Mouse (Mus musculus) limb, embryonic 15.5 days (tissue): ENCODE results near the gene Cx3cl1. TPM values are rescaled to one million over a fixed set of nuclear protein-coding genes. Genes with fewer than 3 reads are reported as not detected.
A peak's percentile ranks its signal among the peaks of the same experiment; 100 is the strongest.

Source experiments
- ATAC-seq: fragments of 200-750 bp; cut with Nextera tagmentation; 2 replicates; pipeline ENCODE4 v1.8.0; 2017; ENCODE audit warnings: low read depth, moderate TSS enrichment; ENCODE audit not compliant: insufficient number of reproducible peaks, low FRiP score, low TSS enrichment
- H3K27ac ChIP-seq: fragments of 300-500 bp; sonication (generic); 2 replicates; pipeline ENCODE4 v1.5.1; 2015; ENCODE audit warnings: moderate library complexity, mild to moderate bottlenecking, inconsistent platforms
- H3K27me3 ChIP-seq: fragments of 300-500 bp; sonication (generic); 2 replicates; pipeline ENCODE4 v1.6.1; 2015; ENCODE audit warnings: inconsistent platforms
- H3K36me3 ChIP-seq: fragments of 300-500 bp; sonication (generic); 2 replicates; pipeline ENCODE4 v1.6.1; 2015; ENCODE audit warnings: inconsistent platforms
- H3K4me1 ChIP-seq: fragments of 300-500 bp; sonication (generic); 2 replicates; pipeline ENCODE4 v1.6.1; 2015; ENCODE audit warnings: inconsistent platforms
- H3K4me2 ChIP-seq: fragments of 300-500 bp; sonication (generic); 2 replicates; pipeline ENCODE4 v1.6.1; 2015; ENCODE audit warnings: mild to moderate bottlenecking, inconsistent platforms
- H3K4me3 ChIP-seq: fragments of 300-500 bp; sonication (generic); 2 replicates; pipeline ENCODE4 v1.5.1; 2015; ENCODE audit warnings: mild to moderate bottlenecking, inconsistent platforms
- H3K9ac ChIP-seq: fragments of 300-500 bp; sonication (generic); 2 replicates; pipeline ENCODE4 v1.6.1; 2015; ENCODE audit warnings: inconsistent platforms
- H3K9me3 ChIP-seq: fragments of 300-500 bp; sonication (generic); 2 replicates; pipeline ENCODE4 v1.6.1; 2016; ENCODE audit warnings: inconsistent platforms
- WGBS: fragments of 180-500 bp; shearing (Covaris S2); methylation state at CpG from one replicate; pipeline ENCODE4 v1.1.7; 2015; 5-methylcytosine and 5-hydroxymethylcytosine counted together
- polyA plus RNA-seq: library from polyadenylated mRNA; unstranded; fragments of >200 nt; fragmentation: Nextera tagmentation; extraction: Ambion mirVana; gene quantifications from 2 replicates; pipeline ENCODE4 v1.2.1, GENCODE M21; 2015

Cx3cl1 gene
- polyA plus RNA-seq, 1 experiment from 2014 or later, result 12.0 TPM

DNA sequence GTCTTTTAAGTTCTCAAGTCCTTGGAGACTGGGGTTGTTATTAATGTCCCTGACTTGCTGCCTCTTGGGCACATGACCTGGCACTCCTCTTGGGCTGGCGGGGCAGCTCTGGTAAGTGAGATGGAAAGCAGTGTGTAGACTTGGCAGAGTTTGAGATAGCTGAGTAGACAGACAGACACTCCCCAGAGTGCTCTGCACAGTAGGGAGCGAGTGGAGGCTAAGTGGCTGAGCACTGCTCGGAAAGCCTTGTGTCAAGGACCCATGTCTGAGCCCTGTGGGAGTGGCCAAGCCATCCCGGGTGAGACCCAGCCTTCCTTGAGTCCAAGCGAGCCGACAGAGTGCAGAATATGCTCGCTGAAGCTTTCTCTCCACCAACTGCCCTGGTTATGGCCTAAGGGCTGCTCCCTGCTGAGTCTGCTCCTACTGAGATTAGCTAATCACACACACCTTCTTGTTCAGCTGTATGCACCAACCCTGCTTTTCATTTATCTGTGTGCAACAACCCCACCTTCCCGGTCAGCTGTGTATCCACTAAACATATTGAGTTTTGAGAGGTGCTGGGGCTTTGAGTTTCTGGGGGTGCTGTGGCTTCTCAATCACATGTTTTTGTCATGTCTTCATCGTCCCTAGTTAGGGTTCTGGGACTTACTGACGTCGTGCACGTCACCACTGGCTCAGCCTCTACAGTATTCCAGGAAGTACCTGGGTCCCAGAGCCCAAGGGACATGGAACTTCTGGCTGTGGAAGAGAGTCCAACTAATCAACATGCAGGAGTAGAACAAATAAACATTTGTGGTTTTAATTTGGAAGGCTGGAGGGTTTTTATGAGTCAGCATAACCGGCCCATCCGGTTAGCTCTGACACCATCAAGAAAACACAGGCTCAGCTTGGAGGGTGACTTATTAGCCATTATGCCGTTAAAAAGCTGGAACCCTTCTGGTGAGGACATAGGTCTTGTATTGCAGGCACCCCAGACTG lies 16.0 kb downstream of the Cx3cl1 start:
- Histone ChIP-seq H3K27me3 (no peaks in the 10 kb centered on the region), H3K4me3 (no peak overlapping the region), H3K4me1 (peaks cover 14% of the 10 kb centered on the region), H3K9ac (no peak overlapping the region), H3K36me3 (no peaks in the 10 kb centered on the region), H3K4me2 (no peak overlapping the region), H3K27ac (no peak overlapping the region), H3K9me3 (no peaks in the 10 kb centered on the region)
- WGBS, result 36% methylated on average over 15 of the region's 15 CpGs
- ATAC-seq, result peak; percentile 27; the same call in 1 of the 2 replicates

DNA sequence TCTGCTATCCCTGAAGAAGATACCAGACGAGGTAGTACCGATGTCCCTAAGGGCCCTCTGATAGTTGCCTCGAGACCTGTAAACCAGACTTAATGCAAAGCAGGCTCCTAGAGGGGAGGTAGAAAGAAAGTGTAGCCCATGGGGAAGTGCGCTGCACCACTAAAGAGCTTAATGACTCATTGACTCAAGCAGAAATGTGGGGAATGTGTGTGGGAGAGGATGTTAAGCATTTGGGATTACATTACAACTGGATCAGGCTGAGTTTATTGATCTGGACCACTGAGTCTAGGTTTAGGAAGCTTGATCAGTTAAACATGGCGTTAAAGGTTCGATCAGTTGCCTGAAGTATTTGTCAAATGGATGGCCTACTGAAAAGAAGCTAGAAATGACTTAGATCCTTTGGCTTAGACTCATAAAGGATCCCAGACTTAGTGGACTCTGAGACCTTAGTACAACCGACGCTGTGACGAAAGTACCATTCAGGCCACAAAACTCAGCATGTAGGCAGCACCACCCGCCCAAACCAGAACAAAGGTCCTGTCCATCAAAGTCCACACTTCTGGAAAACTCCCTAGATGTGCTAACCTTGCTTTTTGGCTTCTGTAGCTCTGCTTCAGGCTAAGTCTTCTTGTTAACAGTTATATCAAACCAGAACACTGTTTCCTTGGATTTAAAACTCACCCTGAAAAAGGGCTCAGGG lies 17.6 kb downstream of the Cx3cl1 start:
- H3K27ac ChIP-seq, result no peak overlapping the region
- whole genome bisulfite sequencing, result 70% methylated on average over 10 of the region's 10 CpGs
- no peak overlapping the region for H3K4me3 ChIP-seq
- H3K4me2 ChIP-seq, result no peak overlapping the region
- H3K27me3 ChIP-seq, result no peaks in the 10 kb centered on the region
- no peak for ATAC-seq
- H3K36me3 ChIP-seq, result no peaks in the 10 kb centered on the region
- no peak overlapping the region for H3K9ac ChIP-seq
- no peaks in the 10 kb centered on the region for H3K9me3 ChIP-seq
- peaks cover 14% of the 10 kb centered on the region for H3K4me1 ChIP-seq

DNA sequence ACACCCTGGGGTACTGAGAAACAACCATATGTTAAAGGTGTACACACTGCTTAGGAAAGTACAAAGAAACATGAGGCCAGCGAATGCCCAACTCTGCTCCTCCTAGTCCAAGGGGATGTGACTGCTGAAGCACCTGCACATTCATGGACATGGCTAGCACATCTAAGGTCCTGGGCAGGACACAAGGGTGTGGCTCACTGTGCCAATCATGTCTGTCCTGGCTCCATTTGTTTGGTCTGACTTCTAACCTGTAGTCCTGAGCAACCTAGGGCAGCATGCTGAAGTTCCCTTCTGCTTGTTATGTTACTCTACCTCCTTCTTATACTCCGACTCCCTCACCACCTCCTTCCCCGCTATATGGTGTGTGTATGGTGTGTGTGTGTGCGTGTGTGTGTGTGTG lies 22.6 kb downstream of the Cx3cl1 start:
- Histone ChIP-seq H3K9me3 (no peaks in the 10 kb centered on the region), H3K4me2 (no peak overlapping the region), H3K4me3 (no peak overlapping the region), H3K27me3 (no peaks in the 10 kb centered on the region), H3K27ac (no peak overlapping the region), H3K9ac (no peak overlapping the region), H3K4me1 (no peaks in the 10 kb centered on the region), H3K36me3 (no peaks in the 10 kb centered on the region)
- no peak for ATAC-seq
- WGBS, result 84% methylated on average over 4 of the region's 4 CpGs

GRCm38 (mm10) chr8:94794782-94795181 lies 23.0 kb downstream of the Cx3cl1 start:
- H3K27me3 ChIP-seq, result no peaks in the 10 kb centered on the region
- H3K9ac ChIP-seq, result no peak overlapping the region
- no peak overlapping the region for H3K27ac ChIP-seq
- H3K4me1 ChIP-seq, result no peaks in the 10 kb centered on the region
- 91% methylated on average over 2 of the region's 2 CpGs for WGBS
- no peak for ATAC-seq
- H3K4me3 ChIP-seq, result no peak overlapping the region
- H3K4me2 ChIP-seq, result no peak overlapping the region
- no peaks in the 10 kb centered on the region for H3K36me3 ChIP-seq
- H3K9me3 ChIP-seq, result no peaks in the 10 kb centered on the region

DNA sequence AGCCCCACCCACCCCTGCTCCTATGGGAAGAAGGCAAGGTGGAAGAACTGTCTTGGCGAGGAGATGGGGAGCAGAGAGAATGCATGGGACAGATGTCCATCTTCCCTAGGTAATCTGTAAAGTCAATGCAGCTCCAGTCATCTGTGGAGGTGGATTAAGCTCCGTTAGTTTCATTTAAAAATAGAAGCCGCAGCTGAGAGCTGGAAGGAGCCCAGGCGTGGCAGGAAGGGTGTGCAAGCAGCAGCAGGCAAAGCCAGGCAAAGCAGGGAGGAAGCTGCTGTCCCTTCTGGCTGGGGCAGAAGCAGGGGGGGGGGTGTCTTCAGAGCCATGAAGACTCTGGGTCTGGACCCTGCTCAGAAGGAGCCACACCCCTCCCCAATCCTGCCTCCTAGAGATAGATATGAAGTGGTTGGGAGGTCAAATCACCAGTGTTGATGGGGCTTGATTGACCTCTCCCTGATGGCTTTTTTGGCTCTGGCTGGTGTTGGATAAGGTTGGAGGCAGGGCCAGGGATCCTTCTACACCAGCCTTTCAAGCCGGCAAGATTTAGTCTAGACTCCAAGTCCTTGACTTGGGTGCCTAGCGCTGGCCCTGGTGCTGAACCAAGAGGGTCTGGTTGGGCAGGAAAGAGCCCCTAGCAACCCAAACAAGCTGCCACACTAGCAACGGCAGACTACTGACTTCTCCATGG lies 28.6 kb downstream of the Cx3cl1 start:
- Histone ChIP-seq H3K4me2 (no peak overlapping the region), H3K4me3 (no peak overlapping the region), H3K9me3 (no peaks in the 10 kb centered on the region), H3K9ac (no peak overlapping the region), H3K27ac (no peak overlapping the region), H3K4me1 (peaks cover 3% of the 10 kb centered on the region), H3K27me3 (no peaks in the 10 kb centered on the region), H3K36me3 (no peaks in the 10 kb centered on the region)
- 61% methylated on average over 7 of the region's 7 CpGs for WGBS
- ATAC-seq, result no peak

- WGBS, result 40% methylated on average over 14 of the region's 14 CpGs
- peaks cover 3% of the 10 kb centered on the region for H3K4me1 ChIP-seq
- H3K4me2 ChIP-seq, result no peak overlapping the region
- H3K9me3 ChIP-seq, result no peaks in the 10 kb centered on the region
- no peaks in the 10 kb centered on the region for H3K27me3 ChIP-seq
- ATAC-seq, result no peak
- H3K27ac ChIP-seq, result no peak overlapping the region
- H3K9ac ChIP-seq, result no peak overlapping the region
- no peaks in the 10 kb centered on the region for H3K36me3 ChIP-seq
- no peak overlapping the region for H3K4me3 ChIP-seq
These were observed 29.7 kb downstream of the Cx3cl1 start for GRCm38 (mm10) chr8:94801293-94802095.

DNA sequence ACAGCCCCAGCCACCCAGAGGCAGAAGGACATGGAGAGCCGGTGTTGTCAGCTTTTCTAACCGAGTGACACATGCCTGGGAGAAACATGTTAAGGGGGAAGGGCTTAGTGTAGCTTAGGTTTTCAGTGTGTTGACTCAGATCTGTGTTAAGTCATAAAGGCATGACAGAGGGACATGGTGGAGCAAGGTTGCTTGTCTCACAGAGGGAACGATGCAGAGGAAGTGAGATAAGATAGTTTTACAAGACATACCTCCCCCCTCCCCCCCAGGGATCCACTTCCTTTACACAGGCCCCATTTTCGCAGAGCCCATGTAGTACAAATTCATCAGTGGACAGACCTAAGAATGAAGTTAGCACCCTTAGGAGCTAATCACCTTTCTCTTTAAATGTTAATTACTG lies 30.6 kb downstream of the Cx3cl1 start:
- WGBS, result 67% methylated on average over 4 of the region's 4 CpGs
- no peaks in the 10 kb centered on the region for H3K27me3 ChIP-seq
- H3K4me1 ChIP-seq, result peaks cover 3% of the 10 kb centered on the region
- H3K27ac ChIP-seq, result no peak overlapping the region
- no peak for ATAC-seq
- H3K9ac ChIP-seq, result no peak overlapping the region
- no peaks in the 10 kb centered on the region for H3K9me3 ChIP-seq
- H3K36me3 ChIP-seq, result no peaks in the 10 kb centered on the region
- H3K4me2 ChIP-seq, result no peak overlapping the region
- no peak overlapping the region for H3K4me3 ChIP-seq

- no peak overlapping the region for H3K9ac ChIP-seq
- H3K9me3 ChIP-seq, result no peaks in the 10 kb centered on the region
- H3K36me3 ChIP-seq, result no peaks in the 10 kb centered on the region
- H3K4me1 ChIP-seq, result peaks cover 3% of the 10 kb centered on the region
- H3K27ac ChIP-seq, result no peak overlapping the region
- H3K4me3 ChIP-seq, result no peak overlapping the region
- H3K27me3 ChIP-seq, result no peaks in the 10 kb centered on the region
- H3K4me2 ChIP-seq, result no peak overlapping the region
- no peak for ATAC-seq
- 61% methylated on average over 6 of the region's 6 CpGs for WGBS
These were observed 31.7 kb downstream of the Cx3cl1 start for GRCm38 (mm10) chr8:94803551-94803950.

GRCm38 (mm10) chr8:94804546-94805340 lies 32.9 kb downstream of the Cx3cl1 start:
- H3K4me1 ChIP-seq, result peaks cover 3% of the 10 kb centered on the region
- no peaks in the 10 kb centered on the region for H3K36me3 ChIP-seq
- 59% methylated on average over 10 of the region's 10 CpGs for WGBS
- no peak overlapping the region for H3K4me2 ChIP-seq
- H3K27ac ChIP-seq, result no peak overlapping the region
- H3K9ac ChIP-seq, result no peak overlapping the region
- no peak overlapping the region for H3K4me3 ChIP-seq
- ATAC-seq, result no peak
- no peaks in the 10 kb centered on the region for H3K27me3 ChIP-seq
- no peaks in the 10 kb centered on the region for H3K9me3 ChIP-seq

DNA sequence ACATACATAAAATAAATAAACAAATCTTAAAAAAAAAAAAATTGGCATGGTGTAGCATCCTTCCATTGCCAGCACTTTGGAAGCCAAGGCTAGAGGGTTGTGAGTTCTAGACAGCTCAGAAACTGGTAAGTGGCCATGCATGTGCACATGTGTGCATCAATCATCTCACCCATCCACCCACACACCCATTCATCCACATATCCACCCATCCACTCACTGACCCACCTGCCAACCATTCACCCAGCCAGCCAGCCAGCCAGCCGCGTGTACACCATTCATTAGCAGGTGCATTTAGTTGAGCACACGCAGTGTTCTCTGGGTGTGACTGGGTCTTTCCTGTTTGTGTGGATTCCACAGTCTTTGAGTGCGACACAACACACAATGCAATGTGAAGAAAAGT lies 34.0 kb downstream of the Cx3cl1 start:
- WGBS, result 77% methylated on average over 4 of the region's 4 CpGs
- Histone ChIP-seq H3K9me3 (no peaks in the 10 kb centered on the region), H3K9ac (no peak overlapping the region), H3K27me3 (no peaks in the 10 kb centered on the region), H3K4me2 (no peak overlapping the region), H3K27ac (no peak overlapping the region), H3K4me3 (no peak overlapping the region), H3K4me1 (peaks cover 3% of the 10 kb centered on the region), H3K36me3 (no peaks in the 10 kb centered on the region)
- no peak for ATAC-seq

DNA sequence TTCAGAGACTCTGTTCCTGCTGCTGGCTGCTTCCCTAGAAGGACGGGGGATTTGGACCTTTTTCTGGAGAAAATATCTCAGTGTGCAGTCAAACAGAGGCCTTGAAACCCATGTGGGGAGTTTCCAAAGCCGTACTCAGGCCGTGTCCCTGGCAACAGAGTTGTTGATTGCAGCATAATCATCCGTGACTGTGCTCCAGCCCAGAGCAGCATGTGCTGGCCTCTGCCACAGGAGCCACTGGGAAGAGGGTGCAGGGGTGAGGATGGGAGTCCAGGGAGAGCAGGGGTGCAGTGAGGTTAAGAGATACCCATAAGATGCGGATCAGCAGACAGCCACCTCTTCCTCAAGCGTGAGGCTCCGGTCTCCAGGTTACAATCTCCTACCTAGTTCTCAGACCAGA lies 35.7 kb downstream of the Cx3cl1 start:
- Histone ChIP-seq H3K36me3 (no peaks in the 10 kb centered on the region), H3K27ac (no peak overlapping the region), H3K4me2 (no peak overlapping the region), H3K4me1 (peaks cover 2% of the 10 kb centered on the region; the same call in 1 of the 2 replicates), H3K9ac (no peak overlapping the region), H3K9me3 (no peaks in the 10 kb centered on the region), H3K27me3 (no peaks in the 10 kb centered on the region), H3K4me3 (no peak overlapping the region)
- 59% methylated on average over 7 of the region's 7 CpGs for WGBS
- ATAC-seq, result no peak
